Mouse (Mus musculus): ENCODE results near the gene Myf5. TPM values are rescaled to one million over a fixed set of nuclear protein-coding genes. Genes with fewer than 3 reads are reported as not detected.

Gene Myf5
- 0.09 TPM in 1 of 2 replicates, not detected in the other for polyA plus RNA-seq (2012; rRNA removed)

GRCm38 (mm10) chr10:107485870-107486269 lies at the start of gene Myf5:
TSS of gene Myf5 (minus strand) at chr10:107486134.

GRCm38 (mm10) chr10:107494568-107494967 lies 8.6 kb upstream of the Myf5 start, which contains the start of gene Myf6:
TSS of gene Myf6 (minus strand) at chr10:107494737.

Other genes with a start within 250 kb of the Myf5 start
- 0.47 and 0.51 TPM in 2 replicates for gene Lin7a, start 214.4 kb downstream of the Myf5 start, polyA plus RNA-seq (2012; rRNA removed)
- 0.12 TPM in 1 of 2 replicates, not detected in the other for gene Myf6, start 8.6 kb upstream of the Myf5 start, polyA plus RNA-seq (2012; rRNA removed)
- gene Ptprq, start 233.9 kb upstream of the Myf5 start, polyA plus RNA-seq (2012; rRNA removed): 0.01 TPM in 2 replicates

Measured in liver, embryonic 14 days (tissue).